ENCODE assay signal across 8 mouse cellular contexts in genomic region chr19:6954046-6954445, GRCm38 (mm10). TPM values are rescaled to one million over a fixed set of nuclear protein-coding genes. Genes with fewer than 3 reads are reported as not detected.
DNase-seq lines count a peak whose midpoint lies in the region; ATAC-seq and TF ChIP-seq lines count a peak whose summit lies in the region.

No protein-coding gene starts in this region.

- no peak overlapping the region for H3K4me3 ChIP-seq in layer of hippocampus, adult 2 months
- H3K4me3 ChIP-seq in embryonic fibroblast, embryonic 13.5 days (ENCODE audit: insufficient read depth, low read length): no peak overlapping the region

- peaks cover 7% of the 10 kb centered on the region for H3K4me1 ChIP-seq in embryonic fibroblast, embryonic 13.5 days (ENCODE audit: control insufficient read depth, insufficient read depth, low read length)

- ATAC-seq in erythroblast, adult 5-6 weeks (replicated peaks; ENCODE audit: low FRiP score, poor library complexity, severe bottlenecking): no peak

- peak; percentile 61 for TF ChIP-seq CTCF in layer of hippocampus, adult 2 months (conservative IDR thresholded peaks at IDR 0.05)
- peak; percentile 33; the same call in 1 of the 2 replicates for TF ChIP-seq CTCF in embryonic fibroblast, embryonic 13.5 days (IDR thresholded peaks at IDR 0.05; ENCODE audit: borderline replicate concordance, insufficient read depth, low read length)

- no peak for TF ChIP-seq POLR2A in embryonic fibroblast, embryonic 13.5 days (IDR thresholded peaks at IDR 0.05; ENCODE audit: low read depth, low read length)

- DNase-seq in adrenal gland, adult (ENCODE audit: inconsistent age in 2 of 2, low spot score in 1 of 2): peak; percentile 72 to 80
- DNase-seq in adrenal gland, adult 8-10 months: no peak
- no peak for DNase-seq in layer of hippocampus, adult 2 months (ENCODE audit: low spot score in 2 of 2)
- DNase-seq in layer of hippocampus, adult 11-12 months (ENCODE audit: low spot score): no peak
- DNase-seq in lung, postnatal 4 days: peak; percentile 80 to 83
- no peak for DNase-seq in left cerebral cortex, adult 8-10 months (ENCODE audit: low spot score in 2 of 2)

- 0 out of 2 replicates have a peak overlapping the region, but pooled peaks have one; percentile 2 for H3K27ac ChIP-seq in layer of hippocampus, adult 2 months
- H3K27ac ChIP-seq in embryonic fibroblast, embryonic 13.5 days (ENCODE audit: insufficient read depth, low read length): no peak overlapping the region

RNA-seq across cellular contexts. Expression of gene Gpr137, which starts 11.8 kb away (rescaled TPM):
- 10 to 100 TPM; 55.6 to 66.1 (median 63.4) TPM for total RNA-seq in adrenal gland, adult 8-10 months (2022)
- 100 to 1,000 TPM in 1 of 2 experiments, 10 to 100 TPM in 1; 100.0 to 105 TPM for total RNA-seq in layer of hippocampus, adult 2 months (2021)
- polyA plus RNA-seq in embryonic fibroblast, embryonic 13.5 days (2011; ENCODE audit: insufficient read length, low read depth, missing spikeins): 26.5 and 26.7 TPM in 2 replicates
- total RNA-seq in erythroblast, adult 5-6 weeks (2015; ENCODE audit: low replicate concordance): 3.3 and 5.8 TPM in 2 replicates
- total RNA-seq in erythroblast, adult 5-6 weeks (2017; ENCODE audit: low replicate concordance): 4.2 and 7.2 TPM in 2 replicates
- total RNA-seq in left cerebral cortex, adult 8-10 months (2022): 100 to 1,000 TPM; 101 to 106 (median 104) TPM

RNA-seq across cellular contexts. Expression of gene Bad, which starts 12.4 kb away (rescaled TPM):
- 10 to 100 TPM; 49.9 to 63.1 (median 56.6) TPM for total RNA-seq in adrenal gland, adult 8-10 months (2022)
- total RNA-seq in layer of hippocampus, adult 2 months (2021): 10 to 100 TPM; 43.1 to 43.8 TPM
- polyA plus RNA-seq in embryonic fibroblast, embryonic 13.5 days (2011; ENCODE audit: insufficient read length, low read depth, missing spikeins): 31.0 and 40.3 TPM in 2 replicates
- total RNA-seq in erythroblast, adult 5-6 weeks (2015; ENCODE audit: low replicate concordance): 2.1 and 4.8 TPM in 2 replicates
- 5.0 and 9.5 TPM in 2 replicates for total RNA-seq in erythroblast, adult 5-6 weeks (2017; ENCODE audit: low replicate concordance)
- 10 to 100 TPM; 34.6 to 44.9 (median 37.6) TPM for total RNA-seq in left cerebral cortex, adult 8-10 months (2022)

RNA-seq across cellular contexts. Expression of gene Kcnk4, which starts 19.7 kb away (rescaled TPM):
- total RNA-seq in adrenal gland, adult 8-10 months (2022): under 1 TPM in 2 of 4 experiments, not detected in 2; 0.14 to 0.24 TPM
- total RNA-seq in layer of hippocampus, adult 2 months (2021): 10 to 100 TPM; 15.3 to 18.2 TPM
- polyA plus RNA-seq in embryonic fibroblast, embryonic 13.5 days (2011; ENCODE audit: insufficient read length, low read depth, missing spikeins): not detected in 2 replicates
- not detected in 2 replicates for total RNA-seq in erythroblast, adult 5-6 weeks (2015; ENCODE audit: low replicate concordance)
- not detected in 2 replicates for total RNA-seq in erythroblast, adult 5-6 weeks (2017; ENCODE audit: low replicate concordance)
- total RNA-seq in left cerebral cortex, adult 8-10 months (2022): 10 to 100 TPM; 25.0 to 31.5 (median 25.7) TPM

RNA-seq across cellular contexts. Expression of gene Ppp1r14b, which starts 20.7 kb away (rescaled TPM):
- 100 to 1,000 TPM; 153 to 231 (median 191) TPM for total RNA-seq in adrenal gland, adult 8-10 months (2022)
- 10 to 100 TPM; 68.2 to 71.4 TPM for total RNA-seq in layer of hippocampus, adult 2 months (2021)
- 161 and 202 TPM in 2 replicates for polyA plus RNA-seq in embryonic fibroblast, embryonic 13.5 days (2011; ENCODE audit: insufficient read length, low read depth, missing spikeins)
- 30.9 and 57.8 TPM in 2 replicates for total RNA-seq in erythroblast, adult 5-6 weeks (2015; ENCODE audit: low replicate concordance)
- 17.8 and 41.6 TPM in 2 replicates for total RNA-seq in erythroblast, adult 5-6 weeks (2017; ENCODE audit: low replicate concordance)
- 10 to 100 TPM; 56.6 to 72.1 (median 59.0) TPM for total RNA-seq in left cerebral cortex, adult 8-10 months (2022)

RNA-seq across cellular contexts. Expression of gene Plcb3, which starts 22.2 kb away (rescaled TPM):
- total RNA-seq in adrenal gland, adult 8-10 months (2022): 10 to 100 TPM; 40.1 to 83.9 (median 62.1) TPM
- 10 to 100 TPM; 14.8 to 17.4 TPM for total RNA-seq in layer of hippocampus, adult 2 months (2021)
- polyA plus RNA-seq in embryonic fibroblast, embryonic 13.5 days (2011; ENCODE audit: insufficient read length, low read depth, missing spikeins): 56.2 and 69.3 TPM in 2 replicates
- 0.19 and 0.42 TPM in 2 replicates for total RNA-seq in erythroblast, adult 5-6 weeks (2015; ENCODE audit: low replicate concordance)
- total RNA-seq in erythroblast, adult 5-6 weeks (2017; ENCODE audit: low replicate concordance): 2.5 and 6.8 TPM in 2 replicates
- 10 to 100 TPM; 13.8 to 18.2 (median 14.5) TPM for total RNA-seq in left cerebral cortex, adult 8-10 months (2022)

Comparison
In these comparisons a context has a peak if more than half of its experiments do, and no peak if none do; other contexts are left out.
1. DNase-seq: peak in adrenal gland, adult (2 of 2) and lung, postnatal 4 days (2 of 2); none in adrenal gland, adult 8-10 months (single experiment), layer of hippocampus, adult 2 months (0 of 2), layer of hippocampus, adult 11-12 months (single experiment) and left cerebral cortex, adult 8-10 months (0 of 2).
2. RNA of gene Gpr137, which starts 11.8 kb away (total RNA-seq): 100.0 to 105 TPM in layer of hippocampus, adult 2 months, 101 to 106 TPM in left cerebral cortex, adult 8-10 months and 55.6 to 66.1 TPM in adrenal gland, adult 8-10 months; 3.3 to 7.2 TPM in erythroblast, adult 5-6 weeks; every median in the first group is over 4 times any median in the second.
3. RNA of gene Kcnk4, which starts 19.7 kb away (total RNA-seq): 25.0 to 31.5 TPM in left cerebral cortex, adult 8-10 months and 15.3 to 18.2 TPM in layer of hippocampus, adult 2 months; 0.14 to 0.24 TPM in adrenal gland, adult 8-10 months and not detected in erythroblast, adult 5-6 weeks; every median in the first group is over 10 times any median in the second.